Mouse (Mus musculus) cerebellum, adult (tissue): ENCODE data around the gene Lrrc26.

Experiments
- ATAC-seq: cut with Nextera tagmentation; 2 replicates; pipeline ENCODE4 v1.9.2; 2017; ENCODE audit warnings: mild to moderate bottlenecking, moderate library complexity, mixed read lengths; ENCODE audit not compliant: insufficient number of reproducible peaks, low FRiP score, low TSS enrichment

The Lrrc26 gene

GRCm38 (mm10) chr2:25333569-25333968 lies 43.9 kb downstream of the Lrrc26 start:
- no peak for ATAC-seq

DNA sequence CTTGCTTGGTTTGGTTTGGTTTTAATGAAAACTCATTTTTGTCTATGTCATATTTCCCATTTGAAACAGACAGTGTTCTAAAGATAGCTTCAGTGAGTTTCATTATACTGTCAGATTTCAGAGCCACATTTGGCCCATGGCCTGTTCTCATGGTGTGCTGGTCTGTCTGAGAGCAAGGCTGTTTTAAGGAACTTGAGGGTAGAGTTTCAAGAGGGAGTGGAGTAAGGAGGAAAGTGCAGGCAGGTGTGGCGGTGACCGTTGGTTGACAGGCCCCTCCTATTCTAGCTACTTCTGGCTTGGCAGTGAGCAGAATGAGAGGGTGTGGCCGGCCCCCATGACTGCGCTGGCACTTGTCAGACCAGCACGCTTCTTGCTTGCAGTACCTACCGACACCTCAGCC lies 48.6 kb downstream of the Lrrc26 start:
- no peak for ATAC-seq
